Mouse (Mus musculus) lung, embryonic 16.5 days (tissue): ENCODE measurements at regions not wholly inside any gene's neighbourhood (a gene's known extent, or its start where the extent isn't known, plus 50 kb on each side); places are given as distances from the start of the nearest gene placed in this dataset.

Experiments used
- ATAC-seq: fragments of 200-750 bp; cut with Nextera tagmentation; 2 replicates; pipeline ENCODE4 v1.8.0; 2017; ENCODE audit warnings: low read depth, mild to moderate bottlenecking, moderate library complexity
- H3K27ac ChIP-seq: fragments of 300-500 bp; sonication (generic); 2 replicates; pipeline ENCODE4 v1.5.1; 2014; ENCODE audit warnings: mild to moderate bottlenecking, control low read depth, low read length
- H3K27me3 ChIP-seq: fragments of 300-500 bp; sonication (generic); 2 replicates; pipeline ENCODE4 v1.6.1; 2014; ENCODE audit warnings: low read depth, low read length, mixed read lengths; ENCODE audit not compliant: control insufficient read depth, insufficient read depth
- H3K36me3 ChIP-seq: fragments of 300-500 bp; sonication (generic); 2 replicates; pipeline ENCODE4 v1.6.1; 2014; ENCODE audit warnings: low read length; ENCODE audit not compliant: control insufficient read depth, insufficient read depth
- H3K4me1 ChIP-seq: fragments of 300-500 bp; sonication (generic); replicated peaks from 2 replicates; pipeline ENCODE4 v1.6.1; 2014; ENCODE audit warnings: low read length, mixed read lengths; ENCODE audit not compliant: control insufficient read depth, insufficient read depth
- H3K4me2 ChIP-seq: fragments of 300-500 bp; sonication (generic); 2 replicates; pipeline ENCODE4 v1.6.1; 2014; ENCODE audit warnings: low read depth, low read length, control low read depth
- H3K4me3 ChIP-seq: fragments of 300-500 bp; sonication (generic); 2 replicates; pipeline ENCODE4 v1.5.1; 2014; ENCODE audit warnings: mild to moderate bottlenecking, low read length, control low read depth
- H3K9ac ChIP-seq: fragments of 300-500 bp; sonication (generic); 2 replicates; pipeline ENCODE4 v1.6.1; 2014; ENCODE audit warnings: low read length, control low read depth
- H3K9me3 ChIP-seq: fragments of 300-500 bp; sonication (generic); 2 replicates; pipeline ENCODE4 v1.6.1; 2016; ENCODE audit warnings: low read length; ENCODE audit not compliant: control insufficient read depth
- WGBS: fragments of 180-500 bp; shearing (Covaris S2); extraction: QIAGEN DNeasy Blood & Tissue Kit; methylation state at CpG from one replicate; pipeline ENCODE4 v1.1.7; 2014; 5-methylcytosine and 5-hydroxymethylcytosine counted together

- Histone ChIP-seq H3K4me2 (no peak overlapping the region), H3K4me1 (no peaks in the 10 kb centered on the region), H3K9me3 (no peaks in the 10 kb centered on the region), H3K36me3 (no peaks in the 10 kb centered on the region), H3K9ac (no peak overlapping the region), H3K27me3 (no peaks in the 10 kb centered on the region), H3K27ac (no peak overlapping the region), H3K4me3 (no peak overlapping the region)
- 42% methylated on average over 5 of the region's 5 CpGs for WGBS
- ATAC-seq, result no peak
These were observed 88.5 kb downstream of the Irx1 start for GRCm38 (mm10) chr13:71874986-71875385.

GRCm38 (mm10) chr13:71868763-71869162 is 94.8 kb downstream of the Irx1 start:
- Histone ChIP-seq H3K9ac (no peak overlapping the region), H3K4me1 (no peaks in the 10 kb centered on the region), H3K4me3 (no peak overlapping the region), H3K4me2 (no peak overlapping the region), H3K27me3 (no peaks in the 10 kb centered on the region), H3K36me3 (no peaks in the 10 kb centered on the region), H3K27ac (no peak overlapping the region), H3K9me3 (no peaks in the 10 kb centered on the region)
- no peak for ATAC-seq
- 63% methylated on average over 6 of the region's 6 CpGs for WGBS

GRCm38 (mm10) chr13:71853426-71854025 is 110.0 kb downstream of the Irx1 start:
- Histone ChIP-seq H3K9ac (no peak overlapping the region), H3K4me1 (no peaks in the 10 kb centered on the region), H3K9me3 (no peaks in the 10 kb centered on the region), H3K27me3 (no peaks in the 10 kb centered on the region), H3K4me3 (no peak overlapping the region), H3K36me3 (no peaks in the 10 kb centered on the region), H3K27ac (no peak overlapping the region), H3K4me2 (no peak overlapping the region)
- WGBS, result 77% methylated on average over 7 of the region's 7 CpGs
- ATAC-seq, result no peak

GRCm38 (mm10) chr13:71804032-71804958 is 159.2 kb downstream of the Irx1 start:
- Histone ChIP-seq H3K4me3 (no peak overlapping the region), H3K36me3 (no peaks in the 10 kb centered on the region), H3K4me2 (no peak overlapping the region), H3K27me3 (no peaks in the 10 kb centered on the region), H3K4me1 (no peaks in the 10 kb centered on the region), H3K9ac (no peak overlapping the region), H3K9me3 (no peaks in the 10 kb centered on the region), H3K27ac (no peak overlapping the region)
- WGBS, result 72% methylated on average over 16 of the region's 16 CpGs
- no peak for ATAC-seq

GRCm38 (mm10) chr13:71798288-71798687 is 165.2 kb downstream of the Irx1 start:
- ATAC-seq, result no peak
- 71% methylated on average over 6 of the region's 6 CpGs for WGBS
- H3K27ac ChIP-seq, result no peak overlapping the region
- no peak overlapping the region for H3K4me2 ChIP-seq
- no peaks in the 10 kb centered on the region for H3K9me3 ChIP-seq
- no peaks in the 10 kb centered on the region for H3K4me1 ChIP-seq
- H3K9ac ChIP-seq, result no peak overlapping the region
- H3K4me3 ChIP-seq, result no peak overlapping the region
- no peaks in the 10 kb centered on the region for H3K27me3 ChIP-seq
- H3K36me3 ChIP-seq, result no peaks in the 10 kb centered on the region

- ATAC-seq, result no peak
- H3K27ac ChIP-seq, result no peak overlapping the region
- no peak overlapping the region for H3K4me2 ChIP-seq
- H3K36me3 ChIP-seq, result no peaks in the 10 kb centered on the region
- no peaks in the 10 kb centered on the region for H3K4me1 ChIP-seq
- H3K9me3 ChIP-seq, result no peaks in the 10 kb centered on the region
- H3K27me3 ChIP-seq, result no peaks in the 10 kb centered on the region
- H3K9ac ChIP-seq, result no peak overlapping the region
- 25% methylated on average over 10 of the region's 10 CpGs for WGBS
- H3K4me3 ChIP-seq, result no peak overlapping the region
These were observed 178.8 kb downstream of the Irx1 start for GRCm38 (mm10) chr13:71784740-71785139.

- Histone ChIP-seq H3K36me3 (no peaks in the 10 kb centered on the region), H3K27ac (no peak overlapping the region), H3K4me2 (no peak overlapping the region), H3K27me3 (no peaks in the 10 kb centered on the region), H3K9ac (no peak overlapping the region), H3K4me3 (no peak overlapping the region), H3K4me1 (no peaks in the 10 kb centered on the region), H3K9me3 (no peaks in the 10 kb centered on the region)
- no peak for ATAC-seq
- WGBS, result 71% methylated on average over 11 of the region's 11 CpGs
These were observed 216.2 kb downstream of the Irx1 start for GRCm38 (mm10) chr13:71747003-71747965.

- Histone ChIP-seq H3K4me2 (no peak overlapping the region), H3K27me3 (no peaks in the 10 kb centered on the region), H3K9ac (no peak overlapping the region), H3K4me3 (no peak overlapping the region), H3K4me1 (no peaks in the 10 kb centered on the region), H3K9me3 (no peaks in the 10 kb centered on the region), H3K36me3 (no peaks in the 10 kb centered on the region), H3K27ac (no peak overlapping the region)
- ATAC-seq, result no peak
- 44% methylated on average over 3 of the region's 3 CpGs for WGBS
These were observed 217.0 kb downstream of the Irx1 start for GRCm38 (mm10) chr13:71746534-71746933.
